Mouse (Mus musculus) CD4-positive, CD25-positive, alpha-beta regulatory T cell, adult 2 months (primary cell): ENCODE measurements around the gene Laptm5.

Experiments
- DNase-seq: peaks from one replicate; pipeline ENCODE4 v3.0.0-alpha.2; 2012; ENCODE audit warnings: low read depth, low spot score

The Laptm5 gene

DNA sequence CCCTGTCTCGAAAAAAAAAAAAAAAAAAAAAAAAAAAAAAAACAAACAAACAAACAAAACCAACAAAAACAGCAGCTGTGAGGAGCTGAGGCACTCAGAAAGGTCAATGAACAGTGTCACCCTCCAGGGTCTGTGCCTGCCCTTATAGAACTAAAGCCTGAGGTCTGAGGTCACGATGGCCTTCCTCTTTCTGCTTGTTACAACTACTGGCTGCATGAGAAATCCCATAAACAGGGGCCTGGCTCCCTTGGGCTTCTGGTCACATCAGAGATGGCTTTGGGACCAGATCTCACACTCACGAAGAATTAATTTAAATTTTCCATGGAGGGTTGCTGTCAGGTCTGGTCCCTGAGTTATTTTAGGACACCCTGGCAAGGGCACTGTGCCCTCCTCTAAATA lies 13.5 kb upstream of the Laptm5 start:
- no peak for DNase-seq

DNA sequence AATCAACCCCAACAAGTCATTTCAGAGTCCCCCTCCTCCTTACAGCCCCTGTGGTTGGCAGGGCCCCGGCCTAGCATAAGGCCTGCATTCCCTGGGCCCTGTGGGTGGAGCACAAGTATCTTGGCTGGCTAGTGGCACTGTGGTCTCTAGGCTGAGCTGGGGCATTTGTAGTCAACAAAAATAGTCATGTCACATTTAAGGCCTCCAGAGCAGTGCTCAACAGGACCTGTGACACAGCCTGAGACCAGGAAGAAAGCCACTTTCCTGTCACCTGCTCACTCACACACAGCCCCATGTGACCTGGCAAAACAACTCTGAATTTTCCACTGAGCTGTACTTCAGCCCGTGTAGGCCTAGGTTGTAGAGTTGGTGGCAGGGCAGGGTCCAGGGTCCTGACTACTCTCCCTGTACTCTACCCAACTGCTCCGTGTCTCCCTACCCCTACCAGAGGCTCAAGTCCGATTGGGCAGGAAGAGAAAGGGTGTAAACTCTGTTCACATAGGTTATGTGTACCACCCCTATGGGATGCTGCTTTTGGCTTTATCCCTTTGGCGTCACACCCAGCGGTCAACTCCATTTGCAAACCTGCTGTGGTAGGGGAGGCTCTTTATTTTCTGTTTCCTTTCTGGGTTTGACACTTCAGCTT lies 13.0 kb upstream of the Laptm5 start:
- peak; percentile 80 for DNase-seq

- DNase-seq = no peak
These were observed 12.2 kb upstream of the Laptm5 start for GRCm38 (mm10) chr4:130900746-130901145.

GRCm38 (mm10) chr4:130902289-130902781 lies 10.6 kb upstream of the Laptm5 start:
- peak; percentile 60 for DNase-seq

- no peak for DNase-seq
These were observed 7.9 kb upstream of the Laptm5 start for GRCm38 (mm10) chr4:130905025-130905424.

DNA sequence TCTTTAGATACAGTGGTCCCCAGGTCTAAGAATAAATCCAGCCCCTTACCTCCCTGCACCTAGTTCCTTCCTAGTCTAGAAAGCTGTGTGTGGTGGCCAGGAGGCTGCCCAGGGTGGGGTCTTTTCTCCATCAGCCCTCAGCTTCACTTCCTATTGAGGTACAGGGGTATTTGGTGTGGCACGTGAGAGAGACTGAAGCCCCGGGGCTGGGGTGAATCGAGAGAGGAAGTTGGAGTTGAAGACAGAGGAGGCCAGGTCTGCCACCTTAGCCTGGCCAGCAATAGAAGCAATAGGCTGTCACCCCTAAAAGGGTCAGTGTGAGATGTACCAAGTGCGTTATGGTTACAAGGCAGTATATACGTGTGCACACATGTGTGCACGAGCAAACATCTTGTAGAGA lies 7.0 kb upstream of the Laptm5 start:
- no peak for DNase-seq

GRCm38 (mm10) chr4:130906296-130906695 lies 6.6 kb upstream of the Laptm5 start:
- DNase-seq = no peak

DNA sequence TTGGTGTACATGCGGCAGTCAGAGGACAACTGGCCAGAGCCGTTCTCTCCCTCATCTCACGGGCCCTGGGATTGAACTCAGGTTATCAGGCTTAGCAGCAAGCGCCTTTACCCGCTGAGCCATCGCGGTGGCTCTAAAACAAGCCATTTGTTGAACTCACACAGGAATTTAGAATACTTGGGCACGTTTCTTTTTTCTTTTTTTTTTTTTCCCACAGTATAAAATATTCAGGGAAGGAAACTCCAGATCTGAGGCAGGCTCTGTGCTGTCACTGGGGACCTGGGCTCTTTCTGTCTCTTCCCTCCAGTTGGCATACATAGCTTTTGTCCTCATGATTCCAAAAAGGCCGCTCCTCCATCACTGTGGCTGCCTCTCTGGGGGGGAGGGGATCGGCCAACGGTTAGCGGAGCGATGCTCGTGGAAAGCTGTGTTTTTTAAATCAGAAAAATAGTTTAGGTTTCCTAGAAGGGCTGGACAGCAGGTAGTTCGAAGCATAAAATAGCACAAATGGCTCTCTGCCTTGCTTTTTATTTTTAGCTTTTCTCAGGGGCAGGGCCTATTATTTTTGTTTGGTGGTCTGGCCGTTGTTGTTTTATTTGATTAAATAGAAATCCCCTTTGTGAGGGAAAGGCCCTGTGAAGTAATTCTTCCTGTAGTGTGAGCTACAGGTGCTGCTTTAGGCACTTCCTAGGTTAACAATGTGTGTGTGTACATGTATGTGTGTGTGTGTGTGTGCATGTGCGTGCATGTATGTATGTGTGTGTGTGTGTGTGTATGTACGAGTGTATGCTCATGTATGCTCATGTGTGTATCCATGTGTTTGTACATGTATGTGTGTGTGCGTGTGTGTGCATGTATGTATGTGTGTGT lies 5.5 kb upstream of the Laptm5 start:
- DNase-seq = peak; percentile 33

DNA sequence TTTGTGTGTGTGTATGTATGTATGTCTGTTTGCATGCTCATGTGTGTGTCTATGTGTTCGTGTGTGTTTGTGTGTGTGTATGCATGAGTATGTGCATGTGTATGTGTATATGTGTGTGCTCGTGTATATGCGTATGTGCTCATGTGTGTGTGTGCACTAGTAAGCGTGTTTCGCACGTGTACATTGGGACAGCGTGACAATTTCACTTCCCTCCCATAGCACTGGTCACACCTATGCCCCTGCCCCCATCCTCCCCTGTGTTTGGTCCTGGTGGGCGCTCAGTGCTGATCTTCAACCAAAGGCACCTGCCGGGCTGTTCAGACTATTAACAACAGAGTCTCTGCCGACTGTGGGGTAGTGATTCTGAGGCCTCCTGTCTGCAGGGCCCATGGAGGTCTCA lies 4.8 kb upstream of the Laptm5 start:
- no peak for DNase-seq

DNA sequence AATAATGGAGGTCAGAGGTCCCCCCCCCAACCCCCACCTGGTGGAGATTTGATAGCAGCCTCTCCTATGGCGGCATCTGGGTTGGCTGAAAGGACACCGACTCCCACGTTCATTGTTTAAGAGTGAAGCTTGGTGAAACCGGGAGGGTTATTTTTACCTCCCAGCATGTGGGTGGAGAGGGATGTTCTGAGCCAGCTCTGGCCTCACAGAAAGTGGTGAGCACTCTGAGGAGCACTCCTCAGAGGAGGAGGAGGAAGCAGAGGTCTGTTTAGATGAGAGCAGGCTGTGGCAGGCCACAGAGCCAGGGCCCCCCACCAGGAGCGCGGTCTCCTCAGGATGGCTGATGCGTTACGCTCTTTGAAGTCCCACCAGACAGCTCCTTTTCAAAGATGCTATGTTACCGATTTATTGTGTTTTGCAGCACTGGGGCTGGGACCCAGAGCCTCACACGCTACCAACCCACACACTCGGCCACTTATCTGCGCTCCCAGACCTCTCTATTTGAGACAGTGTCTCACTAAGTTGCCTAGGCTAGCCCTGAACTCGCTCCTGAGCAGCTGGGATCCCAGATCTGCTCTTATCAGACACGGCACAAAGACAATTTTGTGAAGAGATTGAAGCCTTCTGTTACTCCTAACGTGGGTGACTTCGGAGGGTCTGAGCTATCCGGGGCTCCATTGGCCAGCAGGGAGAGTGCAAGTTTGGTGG lies 3.6 kb upstream of the Laptm5 start:
- peak; percentile 50 for DNase-seq

DNA sequence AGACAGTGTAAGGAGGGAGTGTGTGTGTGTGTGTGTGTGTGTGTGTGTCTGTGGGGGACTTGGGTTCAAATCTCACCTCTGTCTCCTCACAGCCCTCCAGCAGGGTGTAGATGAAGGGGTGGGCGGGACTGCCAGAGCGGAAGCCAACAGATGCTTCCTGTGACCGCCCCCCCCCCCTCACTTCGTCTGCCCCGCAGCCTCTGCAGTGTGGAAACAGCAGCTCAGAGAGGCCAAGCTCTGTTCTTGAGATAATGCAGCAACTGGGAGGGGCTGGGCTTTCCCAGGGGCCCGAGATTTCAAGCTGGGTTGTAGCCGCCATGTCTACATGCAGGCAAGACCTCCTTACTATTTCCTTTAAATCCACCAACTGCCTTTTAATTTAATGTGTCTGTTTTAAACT lies 2.3 kb upstream of the Laptm5 start:
- DNase-seq = peak; percentile 88

- DNase-seq = no peak
These were observed 299 bp upstream of the Laptm5 start for GRCm38 (mm10) chr4:130912626-130913025.

GRCm38 (mm10) chr4:130913511-130913910 lies 586 bp downstream of the Laptm5 start:
- no peak for DNase-seq

DNA sequence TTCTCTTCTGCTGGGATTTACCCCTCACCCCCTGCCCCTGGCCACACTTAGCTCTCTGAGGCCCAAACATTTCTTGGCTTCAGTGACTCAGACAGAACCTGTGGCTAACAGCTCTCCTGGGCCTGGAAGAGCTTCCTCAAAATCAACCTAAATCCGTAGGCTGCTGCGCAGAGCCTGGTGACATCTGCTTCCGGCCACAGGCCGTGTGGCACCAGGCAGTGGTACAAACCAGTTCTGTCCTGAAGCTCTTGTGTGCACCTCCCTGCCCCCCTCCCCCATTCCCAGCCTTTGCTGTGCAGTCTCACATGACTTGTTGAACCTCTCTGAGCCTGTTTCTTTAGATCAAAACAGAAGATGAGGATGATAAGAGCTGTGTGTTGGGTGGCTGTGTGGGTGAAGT lies 1.1 kb downstream of the Laptm5 start:
- peak; percentile 93 for DNase-seq

- DNase-seq = peak; percentile 61
These were observed 1.6 kb downstream of the Laptm5 start for GRCm38 (mm10) chr4:130914527-130914926.

DNA sequence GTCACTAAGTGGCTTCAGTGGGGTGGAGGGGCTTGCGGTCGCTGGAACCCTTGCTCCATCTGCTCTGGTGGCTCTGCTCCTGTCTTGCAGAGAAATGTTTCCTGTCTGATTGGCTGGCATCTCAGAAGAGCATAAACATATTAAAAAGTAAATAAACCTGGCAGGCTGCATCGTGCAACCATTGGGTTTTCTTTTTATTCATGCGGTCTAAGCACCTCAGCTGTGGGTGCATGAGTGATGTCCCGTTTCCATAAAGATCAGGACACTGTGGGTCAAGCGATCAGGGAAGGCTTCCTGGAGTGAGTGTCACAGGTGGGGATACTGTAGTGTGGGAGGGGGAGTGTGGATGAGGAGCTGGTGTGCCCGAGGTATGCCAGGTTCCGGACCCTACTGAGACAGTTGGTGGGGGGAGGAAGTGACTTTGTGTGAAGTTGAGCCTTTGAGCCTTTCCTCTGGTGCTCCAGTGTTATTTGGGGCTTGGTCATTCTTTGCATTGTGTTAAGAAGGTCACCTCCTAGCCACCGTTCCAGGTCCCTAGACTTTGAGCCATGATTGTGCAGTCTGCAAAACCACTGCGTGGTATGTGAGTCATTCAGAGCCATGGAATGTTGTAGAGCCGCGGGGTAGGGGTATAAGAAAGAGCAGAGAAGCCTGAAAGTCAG lies 2.2 kb downstream of the Laptm5 start:
- no peak for DNase-seq

DNA sequence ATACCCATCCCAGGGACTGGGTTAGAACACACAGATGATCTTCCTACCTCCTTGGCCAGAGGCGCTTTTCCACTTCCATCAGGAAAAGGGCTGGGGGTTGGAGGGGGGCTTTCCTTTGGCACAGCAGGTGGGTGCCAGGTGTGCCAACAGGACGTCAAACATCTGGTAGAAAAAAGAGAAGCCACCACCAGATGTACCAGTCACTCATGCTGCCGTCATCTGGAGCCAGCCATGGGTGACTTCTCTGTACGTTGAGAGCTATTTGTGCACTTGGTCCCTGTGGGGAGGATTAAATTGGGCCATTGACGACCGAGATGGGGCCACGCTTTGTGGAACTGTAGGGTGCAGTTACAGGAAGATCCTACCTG lies 2.7 kb downstream of the Laptm5 start:
- DNase-seq = no peak

DNA sequence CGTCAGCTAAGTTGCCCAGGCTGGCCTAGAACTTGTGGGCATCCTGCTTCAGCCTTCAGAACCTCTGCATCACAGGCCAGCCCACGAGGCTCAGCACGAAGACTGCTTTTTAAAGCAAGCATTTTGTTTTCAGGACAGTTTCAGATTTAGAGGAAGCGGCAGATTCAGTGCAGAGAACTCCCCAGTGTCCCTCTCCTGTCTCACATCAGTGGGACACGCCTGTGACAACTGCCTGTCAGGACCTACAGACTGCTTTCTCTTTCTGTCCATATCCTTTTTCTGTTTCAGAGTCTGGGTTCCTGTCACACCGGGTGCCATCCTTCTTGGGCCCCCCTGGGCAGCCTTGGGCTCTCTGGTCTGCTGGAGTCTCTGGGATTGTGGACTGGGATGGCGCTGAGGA lies 3.7 kb downstream of the Laptm5 start:
- DNase-seq = peak; percentile 49

DNA sequence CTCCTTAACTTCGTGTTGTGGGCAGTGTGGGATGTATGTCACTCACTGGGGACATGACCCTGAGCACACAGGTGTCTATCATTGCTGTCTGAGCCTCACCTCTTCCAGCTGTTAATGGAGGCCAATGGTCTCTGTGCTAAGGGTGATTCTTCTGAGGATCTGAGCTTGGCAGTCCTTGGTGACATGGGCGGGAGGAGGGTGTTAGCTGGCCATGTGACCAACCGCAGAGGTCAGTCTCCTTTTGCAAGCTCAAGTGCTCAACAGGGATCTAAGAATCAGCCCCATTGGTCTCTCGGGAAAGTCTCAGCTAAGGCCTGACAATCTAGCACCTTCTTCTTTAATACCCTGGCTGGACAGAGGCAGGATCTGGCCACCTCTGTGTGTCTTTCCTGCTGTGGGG lies 4.6 kb downstream of the Laptm5 start:
- DNase-seq = no peak

GRCm38 (mm10) chr4:130918805-130919749 lies 6.2 kb downstream of the Laptm5 start:
- peak; percentile 59 for DNase-seq
